Mouse (Mus musculus) liver, embryonic 14.5 days (tissue): ENCODE data around the gene C1qtnf5. TPM values are rescaled to one million over a fixed set of nuclear protein-coding genes. Genes with fewer than 3 reads are reported as not detected.
A peak's percentile ranks its signal among the peaks of the same experiment; 100 is the strongest.

ENCODE experiments used
- ATAC-seq: fragments of 200-750 bp; cut with Nextera tagmentation; 2 replicates; pipeline ENCODE4 v1.8.0; 2017; ENCODE audit warnings: moderate number of reproducible peaks, mild to moderate bottlenecking, moderate library complexity; ENCODE audit not compliant: insufficient read depth
- DNase-seq, 3 experiments: peaks; one replicate each; pipeline ENCODE4 v3.0.0-alpha.2; 2012 to 2013; ENCODE audit warnings: low read depth in 3 of 3, low spot score in 3 of 3
- H3K27ac ChIP-seq: fragments of 300-500 bp; sonication (generic); 2 replicates; pipeline ENCODE4 v1.5.1; 2014; ENCODE audit warnings: moderate library complexity, mild to moderate bottlenecking, control low read depth, inconsistent platforms
- H3K27me3 ChIP-seq: fragments of 300-500 bp; sonication (generic); 2 replicates; pipeline ENCODE4 v1.6.1; 2014; ENCODE audit warnings: mild to moderate bottlenecking, low read length, moderate library complexity; ENCODE audit not compliant: control insufficient read depth, insufficient read depth
- H3K36me3 ChIP-seq: fragments of 300-500 bp; sonication (generic); replicated peaks from 2 replicates; pipeline ENCODE4 v1.6.1; 2014; ENCODE audit warnings: low read depth; ENCODE audit not compliant: control insufficient read depth, insufficient read depth
- H3K4me1 ChIP-seq, 2 experiments: fragments of 200-500 bp in 1 of 2; fragments of 300-500 bp in 1 of 2; sonication (generic) in 1 of 2; replicated peaks; 2 replicates each; pipeline ENCODE4 v1.6.1; 2012 to 2014; ENCODE audit warnings: antibody characterized with exemption in 1 of 2, inconsistent platforms in 1 of 2, low read length in 1 of 2; ENCODE audit not compliant: control insufficient read depth in 2 of 2, insufficient read depth in 2 of 2
- H3K4me2 ChIP-seq: fragments of 300-500 bp; sonication (generic); 2 replicates; pipeline ENCODE4 v1.6.1; 2014; ENCODE audit warnings: low read depth, mild to moderate bottlenecking, control low read depth, moderate library complexity
- H3K4me3 ChIP-seq, 2 experiments: fragments of 200-500 bp in 1 of 2; fragments of 300-500 bp in 1 of 2; sonication (generic) in 1 of 2; 2 replicates each; pipeline ENCODE4 v1.5.1; 2012 to 2014; ENCODE audit warnings: low read depth in 2 of 2, low read length in 2 of 2, mild to moderate bottlenecking in 2 of 2, control low read depth in 1 of 2, inconsistent platforms in 1 of 2, moderate library complexity in 1 of 2; ENCODE audit not compliant: insufficient read depth in 1 of 2
- H3K9ac ChIP-seq: fragments of 300-500 bp; sonication (generic); replicated peaks from 2 replicates; pipeline ENCODE4 v1.6.1; 2014; ENCODE audit warnings: mild to moderate bottlenecking, control low read depth, moderate library complexity
- H3K9me3 ChIP-seq: fragments of 300-500 bp; sonication (generic); 2 replicates; pipeline ENCODE4 v1.6.1; 2016; ENCODE audit warnings: low read length, mixed read lengths; ENCODE audit not compliant: control insufficient read depth
- CTCF ChIP-seq: IDR thresholded peaks from 2 replicates; pipeline ENCODE4 v1.5.1; 2016; ENCODE audit warnings: antibody characterized with exemption, low read depth, control low read depth
- EP300 ChIP-seq: IDR thresholded peaks from 2 replicates; pipeline ENCODE4 v1.6.1; 2016; ENCODE audit warnings: antibody characterized with exemption, low read depth
- WGBS: fragments of 180-500 bp; shearing (Covaris S2); extraction: QIAGEN DNeasy Blood & Tissue Kit; methylation state at CpG from one replicate; pipeline ENCODE4 v1.1.7; 2014; ENCODE audit not compliant: insufficient replicate concordance; 5-methylcytosine and 5-hydroxymethylcytosine counted together
- polyA plus RNA-seq, 2 experiments: library from polyadenylated mRNA; depleted of rRNA in 1 of 2; stranded (reverse) in 1 of 2; unstranded in 1 of 2; fragments of >200 nt; fragmentation: Nextera tagmentation in 1 of 2; extraction: Ambion mirVana in 1 of 2; gene quantifications; 2 replicates each; pipeline versions ENCODE4 v1.2.1 to v1.2.3; 2012 to 2014

The C1qtnf5 gene
- polyA plus RNA-seq, 2 experiments: 0.27 to 0.30 TPM

- peaks cover 8 to 12% of the 10 kb centered on the region in 2 experiments for H3K4me1 ChIP-seq
- 8% methylated on average over 23 of the region's 23 CpGs for WGBS
- peaks cover 10% of the 10 kb centered on the region for H3K27me3 ChIP-seq
- no peak overlapping the region for H3K27ac ChIP-seq
- H3K4me2 ChIP-seq: peak overlapping the region; percentile 76
- ATAC-seq: no peak
- TF ChIP-seq EP300 (no peak), CTCF (no peak)
- H3K9ac ChIP-seq: no peak overlapping the region
- DNase-seq: no peak
- peak overlapping the region; percentile 7 to 38; a peak in 2 of 4 replicates for H3K4me3 ChIP-seq
- no peaks in the 10 kb centered on the region for H3K36me3 ChIP-seq
- H3K9me3 ChIP-seq: no peaks in the 10 kb centered on the region
These were observed 23.5 kb upstream of the C1qtnf5 start for GRCm38 (mm10) chr9:44083392-44084121.

GRCm38 (mm10) chr9:44084236-44084635 lies 22.8 kb upstream of the C1qtnf5 start:
- Histone ChIP-seq H3K9ac (peak overlapping the region; percentile 35; the same call in 1 of the 2 replicates), H3K4me3 (peak overlapping the region; percentile 23 to 38), H3K9me3 (no peaks in the 10 kb centered on the region), H3K27ac (no peak overlapping the region), H3K27me3 (peaks cover 10% of the 10 kb centered on the region), H3K36me3 (no peaks in the 10 kb centered on the region), H3K4me1 (peaks cover 8 to 12% of the 10 kb centered on the region in 2 experiments), H3K4me2 (peak overlapping the region; percentile 76)
- ATAC-seq (peak; percentile 41; the same call in 1 of the 2 replicates), DNase-seq (no peak)
- WGBS: 1% methylated on average over 14 of the region's 14 CpGs
- TF ChIP-seq CTCF: no peak
- no peak for TF ChIP-seq EP300

- peaks cover 8 to 13% of the 10 kb centered on the region in 2 experiments for H3K4me1 ChIP-seq
- peak overlapping the region; percentile 35; the same call in 1 of the 2 replicates for H3K9ac ChIP-seq
- TF ChIP-seq CTCF: no peak
- no peak for TF ChIP-seq EP300
- peaks cover 10% of the 10 kb centered on the region for H3K27me3 ChIP-seq
- under 1% methylated on average over 61 of the region's 62 CpGs for WGBS
- peak; percentile 83 for ATAC-seq
- H3K9me3 ChIP-seq: no peaks in the 10 kb centered on the region
- no peaks in the 10 kb centered on the region for H3K36me3 ChIP-seq
- no peak overlapping the region for H3K27ac ChIP-seq
- H3K4me2 ChIP-seq: peak overlapping the region; percentile 76
- peak overlapping the region; percentile 38 to 52 for H3K4me3 ChIP-seq
- DNase-seq: peak; percentile 65 to 69 (median 68)
These were observed 22.3 kb upstream of the C1qtnf5 start for GRCm38 (mm10) chr9:44084659-44085229.

GRCm38 (mm10) chr9:44085276-44085675 lies 21.8 kb upstream of the C1qtnf5 start:
- Histone ChIP-seq H3K36me3 (no peaks in the 10 kb centered on the region), H3K9me3 (no peaks in the 10 kb centered on the region), H3K4me1 (peaks cover 8 to 13% of the 10 kb centered on the region in 2 experiments), H3K27me3 (peaks cover 10% of the 10 kb centered on the region), H3K9ac (no peak overlapping the region), H3K4me2 (peak overlapping the region; percentile 76), H3K27ac (no peak overlapping the region), H3K4me3 (peak overlapping the region; percentile 38 to 52)
- ATAC-seq: no peak
- no peak for TF ChIP-seq CTCF
- TF ChIP-seq EP300: no peak
- DNase-seq: no peak
- 12% methylated on average over 10 of the region's 10 CpGs for WGBS
